Mouse (Mus musculus): ENCODE results near the gene Cacna2d3.
A peak's percentile ranks its signal among the peaks of the same experiment; 100 is the strongest.

Gene Cacna2d3

DNA sequence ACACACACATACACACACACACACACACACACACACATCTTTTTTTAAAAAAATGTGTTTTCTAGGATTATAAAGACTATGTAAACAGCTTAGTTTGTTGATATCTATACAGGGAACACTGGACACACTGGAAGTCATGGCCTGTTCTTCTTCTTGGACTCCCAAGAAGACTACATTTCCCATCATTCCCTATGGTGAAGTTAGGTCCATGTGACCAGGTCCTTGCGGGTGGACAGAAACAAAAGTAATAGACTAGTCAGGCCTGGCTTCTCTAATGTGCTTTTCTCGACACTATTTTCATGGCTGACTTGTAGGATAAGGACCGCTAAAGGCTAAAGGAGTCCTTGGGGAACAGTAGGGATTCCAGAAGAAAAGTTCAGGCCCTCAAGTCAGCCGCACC lies 78.4 kb downstream of the Cacna2d3 start:
- DNase-seq (ENCODE audit: low read depth), result no peak

DNA sequence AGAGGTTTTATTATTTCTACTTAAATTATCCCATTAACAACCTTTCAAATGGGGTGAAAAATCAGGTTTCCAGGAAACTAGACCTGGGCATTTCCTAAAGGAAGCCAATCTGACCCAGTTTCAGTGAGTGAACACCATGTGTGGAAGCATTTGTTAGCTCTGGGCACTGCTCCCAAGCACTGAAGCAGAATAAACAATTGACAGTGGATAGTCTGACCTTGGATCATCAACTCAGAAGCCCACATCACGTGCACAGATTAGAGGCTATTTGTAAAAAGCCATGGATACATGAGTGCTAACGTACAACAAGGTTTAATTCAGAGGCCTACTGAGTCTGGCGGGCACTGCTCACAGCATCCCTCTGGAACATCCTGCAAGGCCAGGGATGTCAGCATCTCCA lies 82.4 kb downstream of the Cacna2d3 start:
- DNase-seq (ENCODE audit: low read depth), result no peak

DNA sequence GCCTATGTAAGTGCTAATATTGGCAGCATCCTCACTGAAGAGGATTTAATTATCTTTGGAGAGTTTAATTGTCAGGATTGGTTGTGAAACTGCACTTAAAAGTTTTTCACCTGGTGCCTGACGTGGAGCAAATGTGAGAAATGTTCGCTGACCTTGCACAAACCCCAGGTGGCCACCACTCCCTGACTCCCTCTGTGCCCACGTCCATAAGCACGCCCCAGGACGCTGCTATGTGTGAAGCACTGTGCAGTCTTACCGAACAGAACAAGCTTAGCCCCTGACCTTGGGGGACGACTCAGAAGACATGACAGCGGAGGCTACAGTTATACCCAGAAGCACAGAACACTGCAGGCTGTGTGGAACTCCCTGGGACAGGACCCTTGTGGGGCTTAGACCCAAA lies 93.5 kb downstream of the Cacna2d3 start:
- DNase-seq (ENCODE audit: low read depth), result no peak

DNA sequence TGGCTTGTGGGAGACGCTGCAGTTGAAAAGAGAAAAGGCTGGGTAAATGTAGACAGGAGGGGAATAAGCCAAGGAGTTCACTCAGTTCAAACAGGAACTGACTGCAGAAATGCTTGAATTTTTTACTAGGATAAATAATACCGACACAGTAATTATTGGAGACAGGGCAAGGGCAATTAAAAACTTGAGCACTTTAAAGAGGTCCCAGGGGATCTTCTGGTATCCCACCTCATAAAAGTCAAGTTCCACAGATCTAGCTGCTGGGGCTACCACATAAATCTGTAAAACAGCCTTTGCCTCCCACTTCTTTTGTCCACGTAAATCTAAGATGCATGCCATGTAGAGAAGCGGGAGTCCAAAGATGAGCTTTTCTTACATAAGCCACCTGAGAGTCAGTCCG lies 109.2 kb downstream of the Cacna2d3 start:
- no peak for DNase-seq (ENCODE audit: low read depth)

DNA sequence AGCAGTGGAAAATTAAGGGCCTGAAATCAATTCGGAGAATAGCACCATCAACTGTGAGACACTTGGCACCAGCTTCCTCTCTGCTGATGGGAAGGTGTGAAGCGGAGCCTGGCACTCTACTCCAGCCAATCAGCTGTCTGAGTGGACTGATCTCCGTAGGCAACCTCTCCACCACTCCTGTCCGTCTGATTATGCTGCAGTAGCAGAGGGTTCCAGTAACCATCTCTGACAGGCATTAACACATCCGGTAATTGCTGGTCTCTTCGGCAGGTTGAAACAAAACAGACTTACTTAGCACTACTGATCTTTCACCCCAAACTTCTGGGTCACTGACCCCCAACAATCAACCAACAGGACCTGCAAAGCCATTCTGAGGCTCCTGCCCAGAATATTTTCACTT lies 112.9 kb downstream of the Cacna2d3 start:
- DNase-seq (ENCODE audit: low read depth), result no peak

DNA sequence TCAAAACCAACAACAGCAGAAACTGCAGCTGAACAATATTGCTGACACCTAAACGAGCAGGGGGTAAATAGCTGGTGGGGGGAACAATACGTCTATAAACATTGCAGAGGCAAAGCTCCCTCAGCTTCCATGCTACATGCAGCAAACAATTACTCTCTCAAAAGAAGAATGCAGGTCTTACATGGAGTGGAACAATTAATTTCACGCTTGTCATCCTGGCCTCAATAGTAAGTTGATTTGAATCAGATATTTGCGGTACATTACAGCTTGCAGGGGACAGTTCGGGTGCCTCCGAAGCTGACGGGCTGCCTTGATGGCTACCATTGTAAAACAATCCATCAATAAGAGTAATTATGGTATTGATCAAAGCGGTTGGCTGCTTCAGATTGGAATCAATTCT lies 122.2 kb downstream of the Cacna2d3 start:
- no peak for DNase-seq (ENCODE audit: low read depth)

DNA sequence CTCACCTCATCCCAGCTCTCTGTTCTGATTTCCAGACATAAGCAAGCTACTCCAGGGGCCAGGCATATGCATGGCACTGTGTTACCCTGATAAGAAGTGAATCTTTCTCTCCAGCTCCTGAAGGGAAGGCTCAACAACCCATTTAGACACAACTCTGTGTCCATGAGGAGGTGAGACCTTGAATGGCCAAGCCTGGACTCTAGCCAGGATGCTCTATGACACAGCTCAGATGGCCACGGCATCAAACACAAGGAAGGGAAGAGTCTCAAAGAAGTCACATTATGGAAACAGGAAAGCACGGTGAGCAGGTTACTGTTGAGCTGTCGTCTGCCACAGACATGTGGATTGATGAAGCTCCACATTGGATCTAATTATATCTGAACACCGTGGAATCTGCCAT lies 128.8 kb downstream of the Cacna2d3 start:
- DNase-seq (ENCODE audit: low read depth), result no peak

DNA sequence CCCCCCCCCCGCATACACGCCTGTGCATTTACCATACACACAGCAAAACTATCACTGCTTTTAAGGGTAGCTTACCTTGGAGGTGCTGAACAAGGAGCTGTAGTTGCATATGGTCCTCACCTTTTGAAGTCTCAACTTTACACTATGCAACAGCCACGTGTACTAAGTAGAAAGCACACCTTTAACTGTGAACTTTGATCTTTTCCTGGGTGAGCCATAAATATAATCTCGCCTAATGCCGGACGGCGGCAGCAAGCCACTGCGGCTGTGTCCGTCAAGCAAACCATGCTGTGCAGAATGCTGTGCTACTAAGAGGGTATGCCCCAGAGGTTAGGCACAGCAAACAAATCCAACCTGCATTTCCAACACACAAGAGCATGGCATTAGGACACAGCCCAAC lies 132.0 kb downstream of the Cacna2d3 start:
- DNase-seq (ENCODE audit: low read depth), result no peak

DNA sequence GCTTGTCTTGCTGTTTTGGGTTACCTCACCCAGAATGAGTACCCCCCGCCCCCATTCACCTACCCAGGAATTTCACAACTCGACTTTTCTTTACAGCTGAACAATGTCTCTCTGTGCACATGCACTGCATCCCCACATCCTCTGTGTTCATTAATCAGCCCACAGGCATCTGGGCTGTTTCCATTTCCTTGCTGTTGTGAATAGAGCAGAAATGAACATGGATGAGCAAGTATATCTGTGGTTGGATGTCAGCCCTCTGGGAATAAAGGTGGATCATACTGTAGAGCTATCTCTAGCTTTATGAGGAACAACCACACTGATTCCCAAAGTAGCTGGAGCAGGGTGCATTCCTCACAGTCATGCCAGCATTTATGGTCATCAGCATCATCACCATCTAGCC lies 139.7 kb downstream of the Cacna2d3 start:
- DNase-seq (ENCODE audit: low read depth), result no peak

DNA sequence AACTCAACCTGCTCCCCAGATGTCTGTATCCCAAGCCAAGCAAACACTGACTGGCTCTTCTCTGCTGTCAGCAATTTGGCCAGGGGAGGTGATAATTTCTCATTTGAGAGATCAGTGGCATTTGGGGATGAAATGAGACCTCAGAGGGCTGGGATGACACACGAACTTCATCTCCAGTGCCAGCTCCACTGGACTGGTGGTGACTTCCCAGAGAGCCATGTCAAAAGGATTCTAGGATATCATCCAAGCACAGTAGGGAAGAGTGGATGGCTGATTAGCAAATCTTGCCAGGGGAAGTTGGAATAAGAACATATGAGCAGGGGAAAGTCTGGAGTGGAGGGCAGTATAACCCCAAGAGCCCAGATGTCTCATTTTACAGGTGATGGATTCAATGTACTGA lies 143.9 kb downstream of the Cacna2d3 start:
- DNase-seq (ENCODE audit: low read depth), result no peak

DNA sequence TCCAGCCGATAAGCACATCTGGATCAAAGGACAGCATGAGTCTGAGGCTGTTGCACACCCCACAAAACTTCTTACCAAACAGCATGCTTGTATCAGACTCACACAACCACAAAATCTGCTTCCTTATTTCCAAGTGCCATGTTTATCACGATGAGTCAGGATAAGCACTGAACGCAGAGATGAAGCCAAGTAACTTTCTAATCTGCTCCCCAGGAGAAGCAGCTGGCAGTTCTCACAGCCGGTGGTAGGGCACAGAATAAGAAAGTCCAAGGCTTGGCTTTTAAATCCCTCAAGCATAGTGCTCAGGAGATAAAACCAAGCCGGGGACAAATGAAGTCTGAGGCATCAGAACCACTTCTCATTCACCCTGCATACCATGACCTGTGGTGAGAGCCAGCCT lies 146.1 kb downstream of the Cacna2d3 start:
- DNase-seq (ENCODE audit: low read depth), result peak; percentile 14

DNA sequence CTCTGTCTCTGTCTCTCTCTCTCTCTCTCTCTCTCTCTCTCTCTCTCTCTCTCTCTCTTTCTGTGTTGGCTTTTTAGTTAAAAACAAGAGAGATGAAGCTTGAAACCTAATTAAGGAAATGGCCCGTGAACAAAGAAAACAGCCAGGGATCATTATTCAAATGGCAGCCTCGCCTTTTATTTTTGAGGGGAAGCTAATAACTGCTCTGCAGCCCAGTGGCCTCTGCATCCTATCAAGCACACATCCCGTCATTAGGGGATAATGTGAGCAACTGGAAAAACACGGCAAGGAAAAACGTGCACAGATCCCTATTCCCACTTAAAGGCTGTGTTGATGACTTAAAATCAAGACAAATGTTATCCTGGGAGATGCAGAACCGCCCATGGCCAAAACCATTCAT lies 159.0 kb downstream of the Cacna2d3 start:
- DNase-seq (ENCODE audit: low read depth), result no peak

DNA sequence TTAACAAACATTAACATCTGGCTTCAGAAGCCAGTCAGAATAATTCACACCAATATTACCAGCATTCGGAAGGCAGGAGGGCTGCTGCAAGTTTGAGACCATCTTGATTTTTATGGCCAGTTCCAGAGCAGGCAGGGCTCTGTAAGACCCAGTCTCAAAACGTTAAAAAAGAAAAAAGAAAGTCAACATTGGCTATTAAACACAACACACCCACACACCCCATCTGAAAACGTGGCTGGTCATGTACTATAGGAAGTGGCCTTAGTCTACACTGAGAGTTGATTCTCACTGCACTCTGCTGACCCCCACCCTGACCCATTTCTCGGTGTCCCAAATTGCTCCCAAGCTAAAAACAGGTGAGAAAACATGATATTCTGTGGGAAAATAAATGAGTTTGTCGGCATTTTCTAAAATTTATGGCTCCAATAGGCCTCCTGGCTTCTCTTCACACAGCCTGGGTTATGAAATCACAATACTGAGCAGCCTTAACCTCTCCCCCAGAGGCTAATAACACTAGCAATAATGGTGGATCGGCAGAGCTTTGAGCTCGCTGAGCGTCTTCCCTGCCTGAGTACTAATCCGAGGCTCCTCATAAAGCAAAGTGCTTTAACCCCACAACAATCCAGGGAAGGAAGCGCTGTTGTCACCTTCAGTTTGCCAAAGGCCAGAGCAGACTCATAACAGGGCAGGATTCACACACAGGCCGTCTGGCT lies 160.4 kb downstream of the Cacna2d3 start:
- DNase-seq (ENCODE audit: low read depth), result no peak

DNA sequence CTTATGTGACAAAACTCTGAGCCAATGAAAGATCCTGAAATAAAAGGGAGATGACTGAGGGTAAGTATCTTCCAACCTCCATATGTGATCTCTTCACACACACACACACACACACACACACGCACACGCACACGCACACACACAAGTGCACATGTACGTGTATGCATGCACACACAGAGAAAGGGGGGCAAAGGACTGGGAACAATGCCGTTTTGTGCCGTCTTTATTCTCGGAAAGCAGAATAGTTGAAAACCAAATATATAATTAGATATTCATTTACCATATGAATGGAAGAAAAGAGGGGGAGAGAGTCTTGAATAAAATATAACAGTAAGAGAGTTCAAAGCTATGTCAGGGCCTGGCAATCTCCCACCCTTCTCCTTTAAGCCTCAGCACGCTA lies 163.2 kb downstream of the Cacna2d3 start:
- DNase-seq (ENCODE audit: low read depth), result no peak

DNA sequence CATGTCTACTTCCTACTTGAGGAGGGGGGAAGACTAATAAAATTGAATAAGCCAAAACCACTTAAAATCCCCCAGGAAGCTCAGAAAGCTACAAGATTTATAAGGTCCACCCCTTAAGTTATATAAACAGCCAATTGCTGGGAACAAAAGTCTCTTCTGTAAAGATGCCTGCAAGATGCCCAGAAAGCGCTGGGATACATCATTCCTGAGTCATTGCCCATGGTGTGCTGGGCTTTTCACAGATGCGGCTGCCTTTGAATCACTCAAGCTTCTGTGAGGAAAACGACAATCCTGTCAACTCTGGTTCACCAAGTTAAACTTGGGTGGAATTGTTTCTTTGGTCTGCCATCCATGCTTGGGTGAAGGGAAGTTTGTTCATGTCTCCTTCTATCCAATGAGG lies 165.5 kb downstream of the Cacna2d3 start:
- DNase-seq (ENCODE audit: low read depth), result no peak

DNA sequence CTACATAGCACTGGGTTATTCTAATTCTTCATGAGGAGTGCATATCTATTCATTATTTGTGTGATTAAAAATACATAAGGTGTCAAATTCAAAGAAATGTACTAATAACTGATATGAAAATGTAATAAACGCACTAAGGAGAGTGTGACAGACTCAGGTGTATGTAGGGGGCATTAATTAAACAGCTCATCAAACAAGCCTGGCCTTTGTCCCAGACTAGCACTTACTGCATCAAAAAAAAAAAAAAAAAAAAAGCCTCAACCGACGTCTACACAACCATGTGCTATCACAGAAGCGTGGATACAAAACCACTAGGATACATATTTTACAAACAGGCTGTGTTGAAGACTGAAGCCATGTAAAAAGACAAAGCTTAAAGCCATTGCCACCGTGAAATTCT lies 169.2 kb downstream of the Cacna2d3 start:
- DNase-seq (ENCODE audit: low read depth), result no peak

DNA sequence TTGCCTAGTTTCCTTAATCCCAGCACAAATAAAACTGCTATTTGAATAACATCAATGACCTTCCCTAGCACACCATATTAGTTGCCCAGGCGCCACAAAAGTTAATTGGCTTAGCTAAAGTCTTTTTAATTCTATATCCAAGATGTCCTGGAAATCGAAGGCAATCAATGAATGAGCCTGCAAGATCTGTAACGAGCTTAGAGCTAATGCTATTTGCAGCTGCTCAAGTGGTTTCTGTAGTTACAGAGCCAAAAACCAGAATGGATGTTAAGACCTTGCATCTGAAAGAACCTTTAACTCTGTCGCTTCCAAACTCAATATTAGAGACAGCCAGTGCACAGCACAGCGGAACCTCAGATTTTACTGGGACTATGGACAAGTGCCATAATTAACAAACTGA lies 173.0 kb downstream of the Cacna2d3 start:
- no peak for DNase-seq (ENCODE audit: low read depth)

DNA sequence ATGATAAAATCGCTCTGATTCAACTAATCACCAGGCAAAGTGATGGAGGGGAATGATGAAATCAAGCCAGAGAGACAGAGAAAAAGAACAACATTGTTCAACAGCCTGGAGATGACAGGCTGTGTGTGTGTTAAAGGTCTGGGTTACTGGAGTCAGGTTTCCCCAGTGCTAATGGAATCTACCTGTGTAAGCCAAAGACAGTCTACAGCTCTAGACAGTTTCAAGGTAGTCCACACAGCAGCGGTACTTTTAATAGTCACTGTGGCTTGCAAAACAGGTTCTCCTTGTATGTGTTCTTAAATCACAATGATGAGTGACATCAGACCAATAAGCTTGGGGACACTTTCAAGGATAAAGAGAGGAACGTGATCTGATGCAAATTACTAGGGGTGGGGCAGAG lies 191.1 kb downstream of the Cacna2d3 start:
- DNase-seq (ENCODE audit: low read depth), result no peak

DNA sequence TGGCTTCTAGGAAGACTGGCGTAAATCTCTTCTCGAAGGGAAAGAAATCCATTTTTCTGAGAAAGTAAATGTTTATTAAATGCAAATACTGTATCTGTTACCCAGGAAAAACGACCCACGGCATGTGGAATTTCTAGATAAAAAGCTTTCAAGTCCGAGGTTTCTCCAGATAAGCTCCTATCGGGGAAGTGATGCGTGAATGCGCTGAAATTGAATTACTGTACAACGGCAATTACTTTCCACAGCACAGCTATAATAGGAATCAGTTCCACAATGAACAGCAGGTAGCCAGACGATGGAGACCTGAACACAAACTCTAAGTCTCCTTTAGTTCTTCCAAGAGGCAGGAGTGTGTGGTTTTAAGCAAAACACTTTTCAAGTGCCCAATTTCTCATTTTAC lies 193.0 kb downstream of the Cacna2d3 start:
- no peak for DNase-seq (ENCODE audit: low read depth)

DNA sequence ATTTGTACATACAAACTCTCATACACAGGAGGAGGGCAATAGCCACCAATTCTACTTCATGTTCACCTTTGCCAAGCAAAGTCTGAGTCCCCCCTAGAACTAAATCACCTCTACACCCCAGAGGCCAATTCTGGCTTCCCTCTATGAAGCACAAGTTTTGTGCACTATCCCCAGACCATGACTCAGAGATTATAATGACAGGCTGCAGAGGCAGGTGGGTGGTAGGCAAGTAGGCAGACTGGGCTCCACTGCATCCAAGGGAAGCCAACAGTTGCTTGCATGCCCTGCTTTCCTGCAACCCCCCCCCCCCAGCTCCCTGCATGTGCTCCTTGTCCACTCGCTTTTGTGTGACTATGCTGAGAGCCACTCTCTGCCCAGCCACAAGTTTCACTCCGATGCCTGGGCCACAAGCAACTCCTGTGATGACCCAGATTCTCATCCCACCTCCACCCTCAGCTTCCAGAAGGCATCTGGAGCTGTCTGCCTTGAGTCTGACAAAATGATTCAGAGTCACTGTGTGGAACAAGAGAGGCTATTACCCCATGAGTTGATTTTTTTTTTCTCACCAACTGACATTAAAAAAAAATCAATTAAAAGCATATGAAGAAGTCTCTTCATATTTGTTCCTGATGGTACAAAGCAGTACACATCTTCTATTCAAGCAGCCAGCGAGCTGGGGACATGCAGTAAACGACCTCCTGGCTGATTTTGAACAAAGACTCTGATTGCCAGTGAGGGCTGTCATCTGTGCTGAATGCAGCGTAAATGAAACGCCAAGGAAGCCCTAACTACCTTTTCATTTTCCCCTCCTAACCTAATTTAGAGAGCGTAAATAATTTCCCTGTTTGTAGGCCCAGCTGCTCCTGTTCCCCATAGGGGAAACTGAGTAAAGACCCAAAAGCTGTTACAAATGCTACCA lies 201.7 kb downstream of the Cacna2d3 start:
- no peak for DNase-seq (ENCODE audit: low read depth)

DNA sequence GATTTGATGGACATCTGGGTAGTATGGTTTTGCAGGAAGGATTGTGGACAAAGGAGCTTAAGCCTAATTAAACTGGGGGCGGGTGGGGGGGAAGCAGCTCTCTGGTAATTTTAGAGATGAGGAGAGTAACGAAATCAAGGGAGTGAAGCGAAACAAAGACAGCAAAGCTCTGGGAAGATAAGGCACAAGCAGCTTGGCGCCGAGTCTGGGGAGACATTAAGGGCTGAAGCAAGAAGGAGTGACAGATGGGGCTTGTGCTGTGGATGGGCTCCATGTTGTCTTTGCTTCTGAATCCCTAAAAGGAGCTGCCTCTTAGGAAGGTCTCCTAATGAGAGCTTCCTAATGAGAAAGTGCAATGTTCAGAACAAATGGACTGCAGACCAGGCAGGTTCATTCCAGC lies 219.0 kb downstream of the Cacna2d3 start:
- no peak for DNase-seq (ENCODE audit: low read depth)

DNA sequence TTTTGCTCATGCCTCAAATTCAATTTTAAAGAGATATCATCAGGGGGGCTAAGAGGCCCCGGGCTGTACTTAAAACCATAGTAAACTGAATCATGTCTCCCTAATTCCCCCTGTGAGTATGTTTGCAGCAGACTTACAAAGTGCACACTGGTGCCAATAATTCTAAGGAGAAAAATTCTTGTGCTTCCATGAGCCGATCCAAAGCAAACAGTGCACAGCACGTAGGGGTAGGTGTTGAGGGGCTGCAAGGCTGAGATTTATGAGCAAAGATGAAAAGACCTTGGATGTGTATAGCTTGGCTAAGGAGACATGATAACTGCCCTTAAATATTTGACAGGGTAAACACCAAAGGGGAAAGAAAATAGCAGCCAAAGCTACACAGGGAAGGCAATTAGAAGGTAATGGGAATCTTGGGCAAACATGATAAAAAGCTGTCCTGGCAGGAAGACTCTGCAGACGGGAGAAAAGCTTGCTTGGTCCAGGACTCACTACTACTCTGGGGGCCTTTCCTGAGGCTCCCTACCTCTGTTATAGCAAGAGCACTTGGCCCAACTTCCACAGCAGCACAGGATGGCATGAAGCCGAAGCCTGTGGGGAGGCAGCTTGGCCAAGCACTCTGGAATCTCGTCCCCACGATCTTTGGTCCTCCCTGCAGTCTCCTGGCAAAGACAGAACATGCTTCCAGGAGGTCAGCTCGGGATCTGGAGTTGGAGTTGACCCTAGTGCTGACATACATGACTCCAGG lies 222.9 kb downstream of the Cacna2d3 start:
- peak; percentile 25 for DNase-seq (ENCODE audit: low read depth)

DNA sequence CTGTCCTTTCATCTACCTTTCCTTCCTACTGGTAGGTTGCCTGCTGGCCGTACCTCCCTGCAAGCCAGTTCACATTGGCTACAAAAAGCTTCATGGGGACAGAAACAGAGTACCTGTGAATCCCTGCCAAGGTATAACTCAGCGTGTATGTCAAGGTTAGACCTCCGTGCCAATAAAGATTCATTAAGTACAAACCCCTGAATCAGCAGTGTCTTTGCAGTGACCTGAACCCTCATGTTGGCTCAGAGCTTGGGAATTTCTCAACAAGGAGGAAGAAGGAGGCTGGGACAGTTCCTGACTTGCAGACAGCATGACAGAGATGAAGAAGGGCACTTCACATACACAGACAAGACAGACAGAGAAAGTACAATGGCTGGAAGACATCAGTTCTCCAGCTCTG lies 225.1 kb downstream of the Cacna2d3 start:
- DNase-seq (ENCODE audit: low read depth), result no peak

Data from fibroblast of lung, adult 2 months (primary cell).